Mouse (Mus musculus): ENCODE results near the gene Magi2.

The Magi2 gene

GRCm38 (mm10) chr5:20068921-20069486, 842.2 kb downstream of the Magi2 start:
- no peak for DNase-seq (ENCODE audit: low read depth in 2 of 2, low spot score in 2 of 2)

GRCm38 (mm10) chr5:20074101-20074500, 847.3 kb downstream of the Magi2 start:
- no peak for DNase-seq (ENCODE audit: low read depth in 2 of 2, low spot score in 2 of 2)

DNA sequence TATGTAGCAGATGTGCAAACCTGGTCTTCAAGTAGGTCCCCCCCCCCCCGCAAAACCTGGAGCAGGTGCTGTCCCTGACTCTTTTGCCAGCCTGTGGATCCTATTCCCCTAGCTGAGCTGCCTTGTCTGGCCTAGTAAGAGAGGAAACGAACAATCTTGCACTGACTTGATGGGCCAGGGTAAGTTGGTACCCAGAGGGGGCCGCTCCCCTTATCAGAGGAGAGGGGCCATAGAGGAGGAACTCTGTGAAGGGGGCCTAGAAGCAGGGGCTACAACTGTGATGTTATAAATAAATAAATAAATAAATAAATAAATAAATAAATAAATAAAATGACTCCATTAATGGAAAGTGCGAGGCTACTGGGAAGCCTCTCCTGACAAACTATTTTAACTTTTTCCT, 848.0 kb downstream of the Magi2 start:
- no peak for DNase-seq (ENCODE audit: low read depth in 2 of 2, low spot score in 2 of 2)

- DNase-seq (ENCODE audit: low read depth in 2 of 2, low spot score in 2 of 2) = no peak
Observed at GRCm38 (mm10) chr5:20078931-20079330, 852.1 kb downstream of the Magi2 start.

GRCm38 (mm10) chr5:20080605-20081309, 853.9 kb downstream of the Magi2 start:
- DNase-seq (ENCODE audit: low read depth in 2 of 2, low spot score in 2 of 2) = no peak

DNA sequence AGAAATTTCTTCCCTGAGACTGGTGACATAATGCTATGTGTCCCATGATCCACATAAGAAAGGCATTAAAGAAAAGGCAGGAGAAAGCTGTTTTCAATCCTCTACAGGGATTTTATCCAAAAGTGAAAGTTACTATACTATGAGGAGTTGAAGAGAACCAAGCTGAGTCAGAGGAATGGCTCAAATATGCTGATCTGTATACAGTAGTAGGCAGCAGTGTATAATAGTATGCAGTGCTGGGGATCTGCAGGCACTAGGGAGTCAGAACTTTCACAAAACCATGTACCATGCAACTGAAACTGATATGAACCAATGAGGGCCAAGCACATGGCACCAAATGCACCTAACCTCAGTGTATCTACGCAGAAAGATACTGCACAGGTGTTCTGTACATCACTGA, 855.5 kb downstream of the Magi2 start:
- no peak for DNase-seq (ENCODE audit: low read depth in 2 of 2, low spot score in 2 of 2)

GRCm38 (mm10) chr5:20087083-20087482, 860.2 kb downstream of the Magi2 start:
- DNase-seq (ENCODE audit: low read depth in 2 of 2, low spot score in 2 of 2) = no peak

DNA sequence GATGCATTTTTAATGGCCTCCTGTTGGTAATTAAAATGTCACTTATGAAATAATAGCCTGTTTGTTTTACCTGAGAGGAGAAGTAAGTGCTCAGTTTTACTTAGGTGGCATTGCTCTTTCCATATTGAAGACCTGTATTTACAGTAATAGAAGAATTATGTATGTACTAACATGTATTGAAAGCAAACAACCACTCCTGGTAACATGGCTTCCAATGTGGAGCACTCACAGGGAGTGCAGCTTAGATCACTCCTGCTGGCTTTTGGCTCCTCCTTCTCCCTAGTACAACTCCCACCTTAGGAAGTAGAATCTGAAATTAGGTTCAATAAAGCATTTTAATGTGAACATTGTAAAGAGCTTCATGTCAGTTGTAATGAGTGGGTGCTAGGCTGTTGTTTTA, 877.0 kb downstream of the Magi2 start:
- no peak for DNase-seq (ENCODE audit: low read depth in 2 of 2, low spot score in 2 of 2)

- DNase-seq (ENCODE audit: low read depth in 2 of 2, low spot score in 2 of 2) = no peak
Observed at GRCm38 (mm10) chr5:20104496-20104895, 877.7 kb downstream of the Magi2 start.

DNA sequence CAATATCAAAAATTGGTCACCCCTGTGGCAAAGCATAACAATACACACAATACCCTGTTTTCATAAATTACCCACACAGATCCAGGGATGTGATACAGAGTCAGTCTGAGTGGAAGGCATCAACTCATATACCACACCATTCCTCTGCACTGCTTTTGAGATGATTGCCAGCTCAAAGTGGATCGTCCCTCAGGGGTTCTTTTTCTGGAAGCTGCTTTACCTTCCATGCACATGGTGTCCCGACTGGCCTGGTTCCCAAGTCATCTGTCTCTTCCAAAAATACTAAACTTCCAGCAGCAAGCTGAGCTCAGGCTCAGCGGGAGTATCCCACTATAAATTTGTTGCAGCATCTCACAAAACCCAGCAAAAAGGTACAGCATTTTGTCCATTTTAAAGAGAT, 882.7 kb downstream of the Magi2 start:
- no peak for DNase-seq (ENCODE audit: low read depth in 2 of 2, low spot score in 2 of 2)

DNA sequence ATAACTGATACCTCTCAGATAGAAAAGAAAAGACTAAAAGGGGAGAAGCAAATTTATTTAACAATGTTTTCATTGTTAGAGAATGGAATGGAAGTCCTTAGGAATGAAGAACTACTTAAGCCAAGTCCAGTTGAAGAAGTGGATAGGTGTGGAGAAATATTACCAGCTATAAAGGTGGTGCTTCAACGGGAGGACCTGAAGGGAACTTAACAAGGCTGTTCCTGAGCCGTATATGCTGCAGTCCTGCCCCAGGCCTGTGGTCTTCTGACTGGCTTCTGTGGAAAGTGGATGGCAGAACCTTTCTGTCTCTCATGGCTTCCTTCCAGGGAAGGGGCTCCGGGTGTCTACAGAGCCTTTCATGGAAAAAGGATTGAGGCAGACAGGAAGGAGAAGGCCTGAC, 890.3 kb downstream of the Magi2 start:
- no peak for DNase-seq (ENCODE audit: low read depth in 2 of 2, low spot score in 2 of 2)

GRCm38 (mm10) chr5:20140235-20140634, 913.4 kb downstream of the Magi2 start:
- DNase-seq (ENCODE audit: low read depth in 2 of 2, low spot score in 2 of 2) = no peak

GRCm38 (mm10) chr5:20140662-20141444, 914.0 kb downstream of the Magi2 start:
- DNase-seq (ENCODE audit: low read depth in 2 of 2, low spot score in 2 of 2) = no peak

- no peak for DNase-seq (ENCODE audit: low read depth in 2 of 2, low spot score in 2 of 2)
Observed at GRCm38 (mm10) chr5:20153359-20154125, 926.7 kb downstream of the Magi2 start.

GRCm38 (mm10) chr5:20196765-20197164, 969.9 kb downstream of the Magi2 start:
- DNase-seq (ENCODE audit: low read depth in 2 of 2, low spot score in 2 of 2) = no peak

- DNase-seq (ENCODE audit: low read depth in 2 of 2, low spot score in 2 of 2) = no peak
Observed at GRCm38 (mm10) chr5:20197395-20197794, 970.6 kb downstream of the Magi2 start.

- DNase-seq (ENCODE audit: low read depth in 2 of 2, low spot score in 2 of 2) = no peak
Observed at GRCm38 (mm10) chr5:20201348-20201747, 974.5 kb downstream of the Magi2 start.

DNA sequence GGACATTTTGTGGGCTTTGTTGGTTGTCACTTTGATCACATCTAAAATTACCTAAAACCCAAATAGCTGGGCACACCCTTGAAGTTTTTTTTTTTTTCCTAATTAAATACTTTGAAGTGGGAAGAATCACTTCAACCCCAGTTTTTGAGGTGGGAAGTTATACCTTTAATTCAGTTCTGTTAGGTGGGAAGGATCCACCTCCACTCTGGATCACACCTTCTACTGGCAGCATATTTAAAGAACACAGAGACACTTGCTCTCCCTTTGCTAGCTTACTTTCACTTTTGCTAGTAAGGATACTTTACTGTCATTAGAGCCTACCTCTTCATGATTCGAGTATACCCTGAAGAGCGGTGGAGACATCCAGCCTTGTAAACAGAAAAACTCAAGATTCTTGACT, 981.3 kb downstream of the Magi2 start:
- no peak for DNase-seq (ENCODE audit: low read depth in 2 of 2, low spot score in 2 of 2)

DNA sequence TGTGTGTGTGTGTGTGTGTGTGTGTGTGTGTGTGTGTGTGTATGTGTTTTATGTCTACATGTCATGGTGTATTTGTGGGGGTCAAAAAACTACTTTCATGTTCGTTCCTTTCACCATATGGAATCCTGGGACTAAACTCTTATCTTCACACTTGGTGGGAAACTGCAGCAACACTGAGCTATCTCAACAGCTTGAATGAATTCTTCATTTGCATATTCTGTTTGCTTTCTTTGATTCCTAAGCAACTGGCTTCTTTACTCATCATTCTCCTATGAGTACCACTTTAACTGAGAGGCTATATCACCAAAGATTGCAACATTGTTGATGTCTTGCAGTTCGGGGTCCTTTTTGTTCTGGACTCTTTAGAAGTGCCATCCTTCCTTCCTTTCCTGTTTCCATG, 986.5 kb downstream of the Magi2 start:
- DNase-seq (ENCODE audit: low read depth in 2 of 2, low spot score in 2 of 2) = no peak

- DNase-seq (ENCODE audit: low read depth in 2 of 2, low spot score in 2 of 2) = no peak
Observed at GRCm38 (mm10) chr5:20226471-20227210, 999.8 kb downstream of the Magi2 start.
